Mouse (Mus musculus): ENCODE measurements around the gene Kif3c. TPM values are rescaled to one million over a fixed set of nuclear protein-coding genes. Genes with fewer than 3 reads are reported as not detected.
A peak's percentile ranks its signal among the peaks of the same experiment; 100 is the strongest.

The Kif3c gene
- polyA plus RNA-seq, 1 experiment from 2014 or later = 106 TPM

DNA sequence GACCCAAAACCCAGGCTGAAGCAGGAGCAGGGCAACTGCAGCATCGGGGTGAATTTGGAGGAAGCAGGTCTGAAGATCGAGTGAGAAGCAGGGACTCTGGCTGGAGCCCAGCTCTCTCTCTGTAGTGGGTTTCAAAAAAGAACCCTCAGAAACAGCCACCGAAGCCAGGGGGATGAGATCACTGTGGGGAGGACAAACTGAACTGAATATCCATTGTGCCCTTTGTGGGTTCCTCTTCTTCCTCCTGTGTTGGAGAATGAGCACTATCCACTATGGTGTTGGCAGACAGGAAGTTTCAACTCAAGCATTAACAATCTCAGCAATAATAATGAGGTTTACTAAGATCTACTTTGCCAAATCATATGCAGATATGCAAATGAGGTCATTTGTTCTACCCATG lies 7.1 kb downstream of the Kif3c start:
- Histone ChIP-seq H3K9ac (replicated peaks) (0 out of 2 replicates have a peak overlapping the region, but pooled peaks have one; percentile 43), H3K27ac (replicated peaks) (peak overlapping the region; percentile 86), H3K4me1 (peaks cover 68% of the 10 kb centered on the region)

DNA sequence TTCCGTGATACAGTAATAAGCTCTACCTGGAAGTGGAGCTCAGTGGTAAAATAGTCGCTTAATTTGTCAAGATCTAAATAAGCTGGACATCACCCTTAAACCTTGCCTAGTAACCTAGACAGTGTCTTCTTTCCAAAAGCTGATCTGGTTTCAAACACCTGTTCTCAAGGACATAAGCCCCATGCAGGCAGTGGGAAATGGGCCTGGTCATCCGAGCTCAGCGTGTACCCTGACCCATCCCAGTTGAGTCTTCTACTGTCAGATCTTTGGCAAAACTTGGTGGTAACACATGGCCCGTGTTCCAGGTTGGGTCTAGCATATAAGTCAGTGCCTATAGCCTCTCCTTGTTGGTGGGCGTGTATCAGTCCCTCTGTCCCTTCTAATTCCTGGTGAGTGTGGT lies 8.6 kb downstream of the Kif3c start:
- WGBS = 96% methylated on average over 6 of the region's 6 CpGs
- no peak overlapping the region for H3K4me2 ChIP-seq (replicated peaks)
- H3K4me1 ChIP-seq = peaks cover 58% of the 10 kb centered on the region
- no peak overlapping the region for H3K4me3 ChIP-seq
- no peaks in the 10 kb centered on the region for H3K27me3 ChIP-seq
- no peak for ATAC-seq (replicated peaks)
- no peak overlapping the region for H3K9ac ChIP-seq (replicated peaks)
- no peak overlapping the region for H3K27ac ChIP-seq (replicated peaks)
- H3K9me3 ChIP-seq = no peaks in the 10 kb centered on the region
- peaks cover 30% of the 10 kb centered on the region for H3K36me3 ChIP-seq

More for the DNA sequence above, 7.1 kb downstream of the Kif3c start:
- peaks cover 2% of the 10 kb centered on the region; the same call in 1 of the 2 replicates for H3K9me3 ChIP-seq
- peak overlapping the region; percentile 83 for H3K4me3 ChIP-seq
- ATAC-seq (replicated peaks) = peak; percentile 68
- no peaks in the 10 kb centered on the region for H3K27me3 ChIP-seq
- peaks cover 34% of the 10 kb centered on the region for H3K36me3 ChIP-seq
- peak overlapping the region; percentile 82 for H3K4me2 ChIP-seq (replicated peaks)
- 6% methylated on average over 3 of the region's 3 CpGs for WGBS

DNA sequence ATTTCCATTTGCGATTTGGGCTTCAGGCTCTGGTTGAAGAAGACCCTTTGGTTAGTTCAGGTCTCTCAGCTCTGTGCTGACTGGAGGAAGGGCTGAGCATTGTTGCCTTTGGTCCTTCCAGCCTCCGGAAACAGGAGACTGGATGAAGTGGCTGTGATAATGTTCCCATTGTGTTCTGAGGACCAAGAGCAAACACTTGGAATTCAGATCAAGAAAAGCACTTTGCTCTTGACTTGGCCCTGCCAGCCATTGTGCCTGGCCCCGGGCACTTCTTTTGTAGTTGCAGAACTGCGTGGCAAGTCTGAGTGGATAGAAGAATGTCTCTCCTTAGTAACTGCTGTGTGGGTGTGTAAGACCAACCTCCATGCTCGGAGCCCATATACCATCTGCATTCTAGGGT lies 9.6 kb downstream of the Kif3c start:
- H3K4me3 ChIP-seq = no peak overlapping the region
- ATAC-seq (replicated peaks) = no peak
- no peaks in the 10 kb centered on the region for H3K27me3 ChIP-seq
- H3K4me1 ChIP-seq = peaks cover 49% of the 10 kb centered on the region
- H3K9ac ChIP-seq (replicated peaks) = no peak overlapping the region
- H3K9me3 ChIP-seq = no peaks in the 10 kb centered on the region
- 66% methylated on average over 5 of the region's 5 CpGs for WGBS
- no peak overlapping the region for H3K4me2 ChIP-seq (replicated peaks)
- H3K27ac ChIP-seq (replicated peaks) = no peak overlapping the region
- peaks cover 31% of the 10 kb centered on the region for H3K36me3 ChIP-seq

DNA sequence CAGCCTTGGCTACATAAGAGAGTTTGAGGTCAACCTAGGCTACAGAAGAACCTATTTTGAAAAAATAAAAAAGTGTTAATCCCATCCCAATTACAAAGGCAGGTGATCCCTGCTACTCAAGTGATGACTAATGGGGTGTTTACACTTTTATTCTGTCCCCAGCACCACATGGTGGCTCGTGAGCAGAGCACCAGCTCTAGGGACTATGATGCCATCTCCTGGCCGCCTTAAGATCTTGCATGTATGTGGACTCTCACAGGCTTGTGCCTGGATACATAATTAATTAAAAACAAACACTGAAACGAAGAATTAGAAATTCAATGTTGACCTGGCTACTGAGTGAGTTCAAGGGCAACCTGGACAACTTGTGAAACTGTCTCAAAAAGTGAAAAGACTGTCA lies 12.3 kb downstream of the Kif3c start:
- H3K27me3 ChIP-seq = no peaks in the 10 kb centered on the region
- H3K4me2 ChIP-seq (replicated peaks) = no peak overlapping the region
- H3K27ac ChIP-seq (replicated peaks) = no peak overlapping the region
- no peak for ATAC-seq (replicated peaks)
- no peaks in the 10 kb centered on the region for H3K9me3 ChIP-seq
- 25% methylated on average over 3 of the region's 3 CpGs for WGBS
- H3K36me3 ChIP-seq = peaks cover 42% of the 10 kb centered on the region
- peaks cover 23% of the 10 kb centered on the region for H3K4me1 ChIP-seq
- no peak overlapping the region for H3K9ac ChIP-seq (replicated peaks)
- H3K4me3 ChIP-seq = no peak overlapping the region

DNA sequence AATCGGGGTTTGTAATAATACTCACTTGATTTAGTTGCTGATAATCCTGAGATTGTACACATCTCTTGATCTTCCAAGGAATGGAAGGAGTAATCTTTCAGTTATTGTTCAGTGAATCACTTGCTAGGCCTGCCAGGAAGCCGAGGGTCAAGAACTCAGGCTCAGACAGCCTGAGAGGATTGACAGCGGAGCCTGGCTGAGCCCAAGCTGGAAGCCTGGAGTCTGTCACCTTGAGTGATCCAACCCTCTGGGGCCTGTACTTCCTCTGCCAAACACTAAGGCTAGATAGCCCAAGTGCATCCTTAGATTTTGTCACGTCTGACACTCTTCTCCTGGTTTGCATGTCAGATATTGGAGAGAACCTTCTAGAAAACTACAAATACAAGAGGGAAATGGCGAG lies 12.8 kb downstream of the Kif3c start:
- no peaks in the 10 kb centered on the region for H3K27me3 ChIP-seq
- H3K4me2 ChIP-seq (replicated peaks) = no peak overlapping the region
- H3K4me3 ChIP-seq = no peak overlapping the region
- H3K4me1 ChIP-seq = peaks cover 17% of the 10 kb centered on the region
- H3K36me3 ChIP-seq = peaks cover 48% of the 10 kb centered on the region
- H3K9ac ChIP-seq (replicated peaks) = no peak overlapping the region
- WGBS = 81% methylated on average over 5 of the region's 5 CpGs
- ATAC-seq (replicated peaks) = no peak
- H3K27ac ChIP-seq (replicated peaks) = no peak overlapping the region
- H3K9me3 ChIP-seq = no peaks in the 10 kb centered on the region

DNA sequence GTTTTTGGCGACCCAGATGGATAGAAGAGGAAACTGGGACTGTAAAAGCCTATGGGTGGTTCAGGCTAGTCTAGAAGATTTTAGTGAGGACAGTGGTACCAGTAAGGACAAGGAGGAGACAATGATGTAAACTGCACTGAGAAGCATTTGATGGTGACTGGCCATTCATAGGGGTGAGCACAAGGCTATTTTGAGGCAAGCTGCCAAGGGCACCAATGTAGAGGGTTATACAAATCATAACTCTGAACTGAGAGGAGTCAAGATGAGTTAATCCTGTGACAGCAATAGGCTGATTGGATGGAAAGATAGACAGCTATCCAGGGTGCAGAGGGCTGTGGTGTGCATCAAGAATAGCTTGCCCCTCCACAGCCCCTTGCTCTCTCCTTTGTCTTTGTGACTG lies 19.9 kb downstream of the Kif3c start:
- WGBS = 79% methylated on average over 1 of the region's 1 CpGs
- no peaks in the 10 kb centered on the region for H3K27me3 ChIP-seq
- no peak overlapping the region for H3K4me3 ChIP-seq
- no peaks in the 10 kb centered on the region for H3K9me3 ChIP-seq
- no peak overlapping the region for H3K4me2 ChIP-seq (replicated peaks)
- H3K9ac ChIP-seq (replicated peaks) = no peak overlapping the region
- peak overlapping the region; percentile 9; the same call in 1 of the 2 replicates for H3K27ac ChIP-seq (replicated peaks)
- peaks cover 61% of the 10 kb centered on the region for H3K36me3 ChIP-seq
- peaks cover 16% of the 10 kb centered on the region; the same call in 1 of the 2 replicates for H3K4me1 ChIP-seq
- no peak for ATAC-seq (replicated peaks)

DNA sequence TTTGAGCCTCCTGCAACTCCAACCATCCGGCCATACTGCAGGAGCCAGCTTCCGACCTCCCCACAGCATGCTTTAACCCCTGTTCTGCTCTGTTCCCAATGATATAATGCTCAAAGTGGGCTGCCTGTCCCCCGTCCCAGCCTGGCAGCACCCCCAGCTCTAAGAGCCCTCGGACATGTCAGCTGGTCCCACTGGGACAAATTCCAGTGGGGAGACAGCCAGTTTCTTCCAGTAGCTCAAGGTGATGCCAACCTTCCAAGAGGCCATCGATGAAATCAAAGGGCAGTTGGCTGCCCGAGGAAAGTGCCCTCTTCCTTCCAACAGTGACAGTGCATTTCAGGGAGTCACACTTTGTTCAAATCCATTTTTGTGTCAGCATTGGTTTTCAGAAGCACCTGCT lies 20.3 kb downstream of the Kif3c start:
- peak overlapping the region; percentile 9 for H3K27ac ChIP-seq (replicated peaks)
- 65% methylated on average over 6 of the region's 6 CpGs for WGBS
- H3K4me2 ChIP-seq (replicated peaks) = no peak overlapping the region
- peaks cover 16% of the 10 kb centered on the region; the same call in 1 of the 2 replicates for H3K4me1 ChIP-seq
- H3K27me3 ChIP-seq = no peaks in the 10 kb centered on the region
- no peak for ATAC-seq (replicated peaks)
- H3K9me3 ChIP-seq = no peaks in the 10 kb centered on the region
- H3K9ac ChIP-seq (replicated peaks) = no peak overlapping the region
- H3K36me3 ChIP-seq = peaks cover 65% of the 10 kb centered on the region
- H3K4me3 ChIP-seq = no peak overlapping the region

DNA sequence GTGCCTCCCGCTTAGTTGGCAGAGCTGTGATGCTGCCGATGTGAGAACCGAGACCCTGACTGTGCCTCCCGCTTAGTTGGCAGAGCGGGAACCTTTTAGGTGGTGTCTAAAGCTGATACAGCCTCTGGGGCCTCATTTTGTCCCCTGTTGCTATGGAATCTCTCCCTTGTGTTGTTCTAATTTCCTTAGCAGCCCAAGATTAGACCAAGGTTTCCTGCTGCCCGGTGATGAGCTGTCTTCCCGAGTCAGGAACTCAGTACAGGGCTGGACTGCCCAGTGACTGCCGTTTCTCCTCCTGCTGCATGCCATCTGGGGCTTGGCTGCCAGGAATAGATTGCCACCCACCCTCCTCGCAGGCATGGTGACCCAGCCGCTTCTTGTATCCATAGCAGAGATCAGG lies 21.0 kb downstream of the Kif3c start:
- H3K4me3 ChIP-seq = no peak overlapping the region
- 34% methylated on average over 10 of the region's 10 CpGs for WGBS
- H3K9ac ChIP-seq (replicated peaks) = no peak overlapping the region
- peak overlapping the region; percentile 9 for H3K27ac ChIP-seq (replicated peaks)
- no peaks in the 10 kb centered on the region for H3K27me3 ChIP-seq
- H3K9me3 ChIP-seq = no peaks in the 10 kb centered on the region
- no peak overlapping the region for H3K4me2 ChIP-seq (replicated peaks)
- no peak for ATAC-seq (replicated peaks)
- peaks cover 66% of the 10 kb centered on the region for H3K36me3 ChIP-seq
- H3K4me1 ChIP-seq = peaks cover 16% of the 10 kb centered on the region; the same call in 1 of the 2 replicates

DNA sequence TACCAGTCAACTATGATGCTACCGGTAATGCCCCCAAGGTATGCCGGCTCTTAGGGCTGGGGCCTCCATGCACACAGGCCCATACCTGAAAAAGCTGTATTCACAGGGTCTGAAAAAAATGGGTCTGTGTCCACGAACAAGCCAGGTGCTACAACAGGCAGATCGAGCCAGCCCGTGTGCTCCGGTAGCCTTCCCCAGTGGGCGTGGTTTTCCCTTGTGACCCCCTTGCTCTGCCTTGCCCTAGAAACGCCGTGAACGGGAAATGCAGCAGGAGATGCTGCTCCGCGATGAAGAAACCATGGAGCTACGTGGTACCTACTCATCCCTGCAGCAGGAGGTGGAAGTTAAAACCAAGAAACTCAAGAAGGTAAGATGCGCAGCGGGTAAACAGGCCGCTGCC lies 23.0 kb downstream of the Kif3c start:
- Histone ChIP-seq H3K9ac (replicated peaks) (no peak overlapping the region), H3K4me1 (peaks cover 16% of the 10 kb centered on the region; the same call in 1 of the 2 replicates), H3K4me3 (no peak overlapping the region), H3K27ac (replicated peaks) (no peak overlapping the region), H3K4me2 (replicated peaks) (no peak overlapping the region), H3K36me3 (peaks cover 60% of the 10 kb centered on the region), H3K27me3 (no peaks in the 10 kb centered on the region), H3K9me3 (no peaks in the 10 kb centered on the region)
- ATAC-seq (replicated peaks) = no peak
- WGBS = 95% methylated on average over 16 of the region's 16 CpGs

DNA sequence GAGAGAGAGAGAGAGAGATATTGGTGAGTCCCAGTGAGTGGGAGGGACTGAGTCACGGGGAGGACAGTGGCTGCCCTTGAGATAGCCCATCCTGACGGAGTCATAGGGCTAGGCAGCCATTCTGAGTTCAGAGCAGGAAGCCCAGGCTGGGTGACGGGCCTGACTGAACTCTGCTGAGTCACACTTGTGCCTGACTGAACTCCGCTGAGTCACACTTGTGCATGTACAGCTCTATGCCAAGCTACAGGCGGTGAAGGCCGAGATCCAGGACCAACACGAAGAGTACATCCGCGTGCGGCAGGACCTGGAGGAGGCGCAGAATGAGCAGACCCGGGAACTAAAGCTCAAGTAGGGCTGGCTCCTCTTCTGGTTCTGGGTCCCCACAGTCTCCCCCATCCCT lies 24.5 kb downstream of the Kif3c start:
- H3K27ac ChIP-seq (replicated peaks) = no peak overlapping the region
- peaks cover 16% of the 10 kb centered on the region; the same call in 1 of the 2 replicates for H3K4me1 ChIP-seq
- 0 out of 2 replicates have a peak, but pooled peaks have one; percentile 12 for ATAC-seq (replicated peaks)
- no peak overlapping the region for H3K9ac ChIP-seq (replicated peaks)
- H3K27me3 ChIP-seq = no peaks in the 10 kb centered on the region
- no peak overlapping the region for H3K4me3 ChIP-seq
- no peaks in the 10 kb centered on the region for H3K9me3 ChIP-seq
- 91% methylated on average over 12 of the region's 12 CpGs for WGBS
- H3K4me2 ChIP-seq (replicated peaks) = no peak overlapping the region
- H3K36me3 ChIP-seq = peaks cover 64% of the 10 kb centered on the region

DNA sequence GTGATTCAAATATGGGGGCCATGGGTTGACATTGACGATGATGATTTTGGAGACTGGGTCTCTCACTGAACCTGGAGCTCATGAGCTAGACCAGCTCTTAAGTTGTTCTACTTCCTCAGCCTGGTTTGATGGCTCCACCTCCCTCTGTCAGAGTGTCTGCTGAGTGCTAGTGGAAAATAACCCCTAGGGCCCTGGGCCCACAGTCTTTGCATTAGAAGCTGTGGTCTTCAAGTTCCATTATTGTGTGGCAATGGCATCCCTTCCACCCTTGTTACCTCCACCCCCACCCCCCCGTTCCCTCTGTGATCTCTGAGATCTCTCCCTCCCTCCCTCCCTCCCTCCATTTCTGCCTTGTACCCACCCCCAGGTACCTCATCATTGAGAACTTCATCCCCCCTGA lies 25.1 kb downstream of the Kif3c start:
- ATAC-seq (replicated peaks) = no peak
- no peak overlapping the region for H3K9ac ChIP-seq (replicated peaks)
- no peaks in the 10 kb centered on the region for H3K9me3 ChIP-seq
- WGBS = 88% methylated on average over 2 of the region's 2 CpGs
- peaks cover 68% of the 10 kb centered on the region for H3K36me3 ChIP-seq
- no peak overlapping the region for H3K27ac ChIP-seq (replicated peaks)
- no peak overlapping the region for H3K4me2 ChIP-seq (replicated peaks)
- H3K27me3 ChIP-seq = no peaks in the 10 kb centered on the region
- H3K4me1 ChIP-seq = peaks cover 10% of the 10 kb centered on the region; the same call in 1 of the 2 replicates
- no peak overlapping the region for H3K4me3 ChIP-seq

DNA sequence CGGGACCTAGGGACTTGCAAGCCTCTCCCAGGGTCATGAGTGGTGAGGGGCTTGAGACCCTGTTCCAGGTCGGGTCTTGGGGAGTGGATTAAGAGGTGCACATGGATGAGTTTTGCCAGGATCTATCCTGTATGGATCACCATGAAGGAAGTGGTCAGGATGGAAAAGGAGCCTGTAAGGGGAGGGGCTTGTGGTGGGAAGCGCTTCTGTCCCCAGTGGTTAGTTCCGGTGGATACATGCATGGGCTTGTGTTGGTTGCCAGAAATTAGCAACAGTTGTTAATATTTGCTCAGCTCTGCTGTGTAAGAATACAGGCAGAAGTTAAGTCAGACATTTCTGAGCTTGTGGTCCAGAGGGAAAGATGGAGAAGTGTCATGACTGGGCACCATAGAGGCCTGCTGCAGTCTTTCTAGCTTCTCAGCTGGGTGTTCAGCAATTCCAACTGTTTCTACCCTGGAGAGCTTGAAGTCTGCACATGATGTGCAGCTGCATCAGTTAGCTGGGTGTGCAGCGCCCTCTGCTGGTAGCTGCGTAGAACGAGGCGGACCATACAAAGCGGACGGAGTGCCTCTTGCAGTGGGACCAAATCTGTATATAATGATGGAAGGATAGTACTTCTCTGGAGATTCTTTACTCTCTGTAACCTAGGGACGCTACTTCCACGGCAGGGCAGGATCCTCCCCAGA lies 25.8 kb downstream of the Kif3c start:
- peaks cover 71% of the 10 kb centered on the region for H3K36me3 ChIP-seq
- H3K9ac ChIP-seq (replicated peaks) = no peak overlapping the region
- no peak overlapping the region for H3K27ac ChIP-seq (replicated peaks)
- WGBS = 28% methylated on average over 12 of the region's 12 CpGs
- H3K9me3 ChIP-seq = no peaks in the 10 kb centered on the region
- no peaks in the 10 kb centered on the region for H3K27me3 ChIP-seq
- no peak overlapping the region for H3K4me3 ChIP-seq
- no peak overlapping the region for H3K4me2 ChIP-seq (replicated peaks)
- ATAC-seq (replicated peaks) = peak; percentile 70
- H3K4me1 ChIP-seq = peaks cover 6% of the 10 kb centered on the region; the same call in 1 of the 2 replicates

DNA sequence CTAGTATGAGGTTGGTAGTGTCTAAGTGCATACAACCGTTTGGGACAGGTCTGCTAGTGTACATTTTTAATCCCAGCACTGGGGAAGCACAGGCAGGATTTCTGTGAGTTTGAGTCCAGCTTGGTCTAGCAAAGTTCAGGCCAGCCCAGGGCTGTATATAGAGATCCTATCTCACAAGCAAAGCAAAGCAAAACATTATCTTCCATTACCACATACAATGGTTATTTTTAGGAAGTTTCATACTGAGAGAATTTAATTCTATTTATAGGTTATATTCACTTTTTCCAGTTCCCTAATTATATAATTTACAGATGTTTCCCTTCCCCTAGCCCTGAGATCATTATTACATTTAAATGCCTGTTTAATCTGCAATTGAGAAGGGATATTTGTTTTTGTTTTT lies 26.3 kb downstream of the Kif3c start:
- Histone ChIP-seq H3K27ac (replicated peaks) (no peak overlapping the region), H3K9ac (replicated peaks) (no peak overlapping the region), H3K4me3 (no peak overlapping the region), H3K9me3 (no peaks in the 10 kb centered on the region), H3K27me3 (no peaks in the 10 kb centered on the region), H3K36me3 (peaks cover 71% of the 10 kb centered on the region), H3K4me2 (replicated peaks) (no peak overlapping the region), H3K4me1 (peaks cover under 1% of the 10 kb centered on the region; the same call in 1 of the 2 replicates)
- no peak; the same call in 1 of the 2 replicates for ATAC-seq (replicated peaks)
- 83% methylated on average over 1 of the region's 1 CpGs for WGBS
